Mouse (Mus musculus) kidney, embryonic 14.5 days (tissue): ENCODE data around the gene Smchd1. TPM values are rescaled to one million over a fixed set of nuclear protein-coding genes. Genes with fewer than 3 reads are reported as not detected.
A peak's percentile ranks its signal among the peaks of the same experiment; 100 is the strongest.

Experiments
- ATAC-seq: fragments of 200-750 bp; cut with Nextera tagmentation; 2 replicates; pipeline ENCODE4 v1.8.0; 2017; ENCODE audit warnings: moderate number of reproducible peaks, mild to moderate bottlenecking, moderate TSS enrichment, moderate library complexity; ENCODE audit not compliant: low FRiP score, low TSS enrichment
- H3K27ac ChIP-seq: fragments of 300-500 bp; sonication (generic); 2 replicates; pipeline ENCODE4 v1.5.1; 2014; ENCODE audit warnings: low read depth, mild to moderate bottlenecking, low read length, moderate library complexity, mixed read lengths
- H3K27me3 ChIP-seq: fragments of 300-500 bp; sonication (generic); 2 replicates; pipeline ENCODE4 v1.6.1; 2014; ENCODE audit warnings: mild to moderate bottlenecking, low read length; ENCODE audit not compliant: control insufficient read depth, insufficient read depth
- H3K36me3 ChIP-seq: fragments of 300-500 bp; sonication (generic); 2 replicates; pipeline ENCODE4 v1.6.1; 2014; ENCODE audit warnings: low read length, mixed read lengths; ENCODE audit not compliant: control insufficient read depth, insufficient read depth
- H3K4me1 ChIP-seq: fragments of 300-500 bp; sonication (generic); 2 replicates; pipeline ENCODE4 v1.6.1; 2014; ENCODE audit warnings: low read length, mixed read lengths; ENCODE audit not compliant: control insufficient read depth, insufficient read depth
- H3K4me2 ChIP-seq: fragments of 300-500 bp; sonication (generic); replicated peaks from 2 replicates; pipeline ENCODE4 v1.6.1; 2014; ENCODE audit warnings: low read depth, mild to moderate bottlenecking, low read length
- H3K4me3 ChIP-seq: fragments of 300-500 bp; sonication (generic); 2 replicates; pipeline ENCODE4 v1.5.1; 2014; ENCODE audit warnings: mild to moderate bottlenecking, low read length
- H3K9ac ChIP-seq: fragments of 300-500 bp; sonication (generic); 2 replicates; pipeline ENCODE4 v1.6.1; 2014; ENCODE audit warnings: low read depth, mild to moderate bottlenecking, low read length, moderate library complexity
- H3K9me3 ChIP-seq: fragments of 300-500 bp; sonication (generic); 2 replicates; pipeline ENCODE4 v1.6.1; 2016; ENCODE audit warnings: low read length; ENCODE audit not compliant: control insufficient read depth
- WGBS: fragments of 180-500 bp; shearing (Covaris S2); extraction: QIAGEN DNeasy Blood & Tissue Kit; methylation state at CpG from one replicate; pipeline ENCODE4 v1.1.7; 2014; 5-methylcytosine and 5-hydroxymethylcytosine counted together
- polyA plus RNA-seq: library from polyadenylated mRNA; unstranded; fragments of >200 nt; fragmentation: Nextera tagmentation; extraction: Ambion mirVana; gene quantifications from 2 replicates; pipeline ENCODE4 v1.2.1, GENCODE M21; 2014

Smchd1 gene
- polyA plus RNA-seq, 1 experiment from 2014 or later = 116 TPM

DNA sequence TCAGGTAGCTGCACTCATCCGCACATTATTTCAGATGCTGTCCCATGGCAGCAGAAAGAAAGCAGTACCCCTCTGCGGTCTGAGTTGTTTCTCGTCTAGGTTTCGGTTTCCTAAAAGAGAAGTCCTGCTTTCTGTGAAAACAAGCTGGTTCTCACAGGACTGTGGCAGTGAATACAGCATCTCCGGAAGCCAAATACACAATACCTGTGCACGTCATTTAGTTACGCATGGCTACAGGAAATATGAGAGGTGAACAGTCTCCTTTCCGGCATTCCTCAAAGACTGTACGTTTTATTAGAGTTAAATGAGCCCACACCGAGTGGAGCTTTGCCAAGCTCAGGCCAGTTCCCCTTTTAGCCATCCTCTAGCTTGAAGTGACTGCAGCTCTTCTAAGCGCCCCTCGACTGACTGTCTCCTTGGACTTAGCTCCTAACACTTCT is 10.7 kb upstream of the Smchd1 start:
- 25% methylated on average over 12 of the region's 12 CpGs for WGBS

DNA sequence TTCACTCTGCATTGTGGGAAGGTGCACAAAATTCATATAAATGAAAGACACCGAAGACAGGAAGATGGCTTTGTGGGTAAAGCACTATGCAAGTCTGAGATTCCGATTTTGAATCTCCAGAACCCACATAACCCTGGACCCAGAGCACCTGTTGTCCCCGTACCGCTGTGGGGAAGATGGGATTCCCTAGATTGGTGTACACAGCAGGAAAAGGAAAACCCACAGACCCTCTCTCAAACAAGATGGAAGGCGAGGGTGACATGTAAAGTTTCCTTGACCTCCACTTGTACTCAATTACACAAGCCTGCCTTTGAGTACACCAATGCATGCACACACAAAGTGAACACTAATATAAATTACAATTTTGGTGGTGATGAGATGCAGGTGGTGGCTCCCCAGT is 9.6 kb upstream of the Smchd1 start:
- Histone ChIP-seq H3K4me1 (peaks cover 16% of the 10 kb centered on the region), H3K27ac (no peak overlapping the region), H3K4me3 (no peak overlapping the region), H3K4me2 (no peak overlapping the region), H3K36me3 (no peaks in the 10 kb centered on the region), H3K9ac (no peak overlapping the region), H3K9me3 (no peaks in the 10 kb centered on the region), H3K27me3 (no peaks in the 10 kb centered on the region)
- 92% methylated on average over 5 of the region's 5 CpGs for WGBS
- ATAC-seq = no peak

More for the DNA sequence above, 10.7 kb upstream of the Smchd1 start:
- H3K27me3 ChIP-seq = no peaks in the 10 kb centered on the region
- no peak overlapping the region for H3K4me3 ChIP-seq
- H3K9me3 ChIP-seq = no peaks in the 10 kb centered on the region
- H3K4me2 ChIP-seq = peak overlapping the region; percentile 34
- peak overlapping the region; percentile 49; the same call in 1 of the 2 replicates for H3K27ac ChIP-seq
- ATAC-seq = peak; percentile 22; the same call in 1 of the 2 replicates
- H3K9ac ChIP-seq = peak overlapping the region; percentile 19; the same call in 1 of the 2 replicates
- H3K4me1 ChIP-seq = peaks cover 16% of the 10 kb centered on the region
- no peaks in the 10 kb centered on the region for H3K36me3 ChIP-seq

DNA sequence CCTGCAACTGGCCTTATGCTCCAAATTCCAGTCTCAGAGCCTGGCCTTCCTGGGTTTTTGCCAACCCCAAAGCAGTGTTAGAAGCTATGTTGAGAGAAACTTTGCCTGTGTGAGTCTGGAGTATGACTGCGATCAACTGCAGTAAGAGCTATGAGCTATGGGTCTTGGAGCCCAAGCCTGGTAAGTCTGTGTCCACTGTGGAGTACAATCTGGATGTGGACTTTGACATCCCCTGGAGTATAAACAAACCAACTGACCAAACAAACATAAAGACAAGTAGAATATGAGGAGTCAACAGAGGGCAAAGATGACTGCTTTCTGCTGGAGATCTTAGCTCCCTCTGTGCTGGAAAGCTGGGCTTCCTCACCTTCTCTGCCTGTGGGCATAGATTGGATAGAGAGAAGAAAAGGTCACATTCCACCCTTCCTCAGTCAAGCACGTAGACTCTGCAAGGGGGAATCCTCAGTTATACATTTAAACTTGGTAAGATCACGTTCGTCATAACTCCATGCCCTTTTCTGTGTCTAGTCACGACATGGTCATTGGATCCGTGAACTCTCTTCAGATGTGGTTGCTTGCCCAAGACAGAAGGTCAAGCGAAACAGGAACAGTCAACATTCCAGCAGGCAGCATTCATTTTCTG is 8.4 kb upstream of the Smchd1 start:
- H3K9me3 ChIP-seq = no peaks in the 10 kb centered on the region
- no peak overlapping the region for H3K4me3 ChIP-seq
- H3K9ac ChIP-seq = no peak overlapping the region
- no peaks in the 10 kb centered on the region for H3K27me3 ChIP-seq
- no peak overlapping the region for H3K4me2 ChIP-seq
- H3K27ac ChIP-seq = no peak overlapping the region
- H3K36me3 ChIP-seq = no peaks in the 10 kb centered on the region
- no peak for ATAC-seq
- WGBS = 70% methylated on average over 7 of the region's 7 CpGs
- peaks cover 16% of the 10 kb centered on the region for H3K4me1 ChIP-seq

DNA sequence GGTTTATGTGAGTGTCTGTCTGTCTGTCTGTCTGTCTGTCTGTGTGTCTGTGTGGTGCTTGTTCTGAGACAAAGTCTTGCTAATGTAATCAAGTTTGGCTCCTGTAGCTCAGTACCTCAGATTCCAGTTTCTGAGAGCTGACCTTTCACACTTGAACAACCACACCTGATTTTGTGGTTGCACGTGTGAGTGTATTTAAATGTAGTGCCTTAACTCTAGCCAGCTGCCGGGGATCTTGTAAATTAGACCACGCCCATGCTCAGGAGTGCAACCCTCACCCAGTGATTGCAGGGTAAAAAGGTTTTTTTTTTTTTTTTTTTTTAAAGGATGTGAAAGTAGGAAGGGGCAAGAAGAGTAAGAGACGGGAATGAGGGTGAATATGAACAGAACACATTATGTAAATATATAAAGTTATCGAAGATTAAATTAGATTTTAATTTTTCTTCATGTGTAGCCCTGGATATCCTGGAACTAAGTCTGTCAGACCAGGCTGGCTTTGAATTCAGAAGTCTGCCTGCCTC is 4.3 kb upstream of the Smchd1 start:
- H3K4me2 ChIP-seq = no peak overlapping the region
- no peak for ATAC-seq
- no peaks in the 10 kb centered on the region for H3K36me3 ChIP-seq
- H3K9ac ChIP-seq = no peak overlapping the region
- 50% methylated on average over 5 of the region's 5 CpGs for WGBS
- no peaks in the 10 kb centered on the region for H3K9me3 ChIP-seq
- H3K4me1 ChIP-seq = no peaks in the 10 kb centered on the region
- H3K4me3 ChIP-seq = no peak overlapping the region
- H3K27ac ChIP-seq = no peak overlapping the region
- no peaks in the 10 kb centered on the region for H3K27me3 ChIP-seq

DNA sequence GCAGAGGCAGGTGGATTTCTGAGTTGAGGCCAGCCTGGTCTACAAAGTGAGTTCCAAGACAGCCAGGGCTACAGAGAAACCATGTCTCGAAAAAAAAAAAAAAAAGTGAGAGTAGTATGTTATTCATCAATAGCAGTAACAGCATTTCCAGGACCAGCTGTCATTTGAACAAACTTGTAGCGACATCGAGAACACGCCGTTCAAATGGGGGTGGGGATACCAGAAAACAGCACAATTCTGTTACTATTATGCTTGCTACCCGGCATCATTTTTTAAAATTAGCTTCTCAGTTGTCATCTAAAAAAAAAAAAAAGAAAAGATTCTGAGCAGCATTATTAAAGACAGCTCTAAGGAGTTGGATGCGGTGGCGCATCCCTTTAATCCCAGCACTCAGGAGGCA is 2.3 kb upstream of the Smchd1 start:
- H3K9me3 ChIP-seq = no peaks in the 10 kb centered on the region
- WGBS = 95% methylated on average over 8 of the region's 8 CpGs
- no peak for ATAC-seq

DNA sequence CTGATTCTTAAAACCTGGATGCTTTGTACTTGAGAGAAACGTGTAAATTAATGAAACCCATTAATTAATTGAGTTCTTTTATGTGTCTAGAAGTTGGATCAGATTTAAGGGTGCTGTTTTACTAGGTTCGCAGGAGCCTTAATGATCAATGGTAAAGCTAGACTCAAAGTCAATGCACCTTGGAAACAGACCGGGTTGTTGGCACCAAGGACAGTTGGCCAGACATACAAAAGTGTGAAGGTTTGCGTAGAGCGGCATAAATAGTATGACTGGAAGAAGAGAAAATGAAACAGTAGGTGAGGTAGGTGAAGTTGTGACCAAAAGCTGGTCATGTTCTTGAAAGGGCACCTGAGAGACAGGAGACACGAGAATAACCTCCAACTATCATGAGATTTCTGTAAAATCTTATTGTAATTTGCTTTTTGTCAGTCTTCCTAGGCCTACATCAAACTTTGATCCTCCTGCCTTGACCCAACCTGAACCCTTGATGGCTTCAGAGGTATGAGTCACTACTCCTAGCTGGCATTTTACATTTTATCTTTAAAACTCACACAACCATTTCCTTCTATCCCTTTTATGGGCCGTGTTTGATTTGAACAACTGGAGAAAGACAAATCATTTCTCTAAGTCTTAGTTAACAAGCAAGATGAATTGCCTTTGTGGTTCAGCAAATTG is 1.3 kb upstream of the Smchd1 start:
- H3K36me3 ChIP-seq = no peaks in the 10 kb centered on the region
- peaks cover 5% of the 10 kb centered on the region; the same call in 1 of the 2 replicates for H3K4me1 ChIP-seq
- H3K9ac ChIP-seq = peak overlapping the region; percentile 94; the same call in 1 of the 2 replicates
- no peak overlapping the region; the same call in 1 of the 2 replicates for H3K27ac ChIP-seq
- ATAC-seq = no peak
- peak overlapping the region; percentile 91 for H3K4me3 ChIP-seq
- 76% methylated on average over 7 of the region's 7 CpGs for WGBS
- H3K4me2 ChIP-seq = peak overlapping the region; percentile 78
- H3K9me3 ChIP-seq = no peaks in the 10 kb centered on the region
- no peaks in the 10 kb centered on the region for H3K27me3 ChIP-seq

More for the DNA sequence above, 2.3 kb upstream of the Smchd1 start:
- no peaks in the 10 kb centered on the region for H3K36me3 ChIP-seq
- H3K4me1 ChIP-seq = peaks cover 5% of the 10 kb centered on the region; the same call in 1 of the 2 replicates
- no peaks in the 10 kb centered on the region for H3K27me3 ChIP-seq
- no peak overlapping the region for H3K4me3 ChIP-seq
- no peak overlapping the region for H3K4me2 ChIP-seq
- H3K9ac ChIP-seq = no peak overlapping the region
- H3K27ac ChIP-seq = no peak overlapping the region

DNA sequence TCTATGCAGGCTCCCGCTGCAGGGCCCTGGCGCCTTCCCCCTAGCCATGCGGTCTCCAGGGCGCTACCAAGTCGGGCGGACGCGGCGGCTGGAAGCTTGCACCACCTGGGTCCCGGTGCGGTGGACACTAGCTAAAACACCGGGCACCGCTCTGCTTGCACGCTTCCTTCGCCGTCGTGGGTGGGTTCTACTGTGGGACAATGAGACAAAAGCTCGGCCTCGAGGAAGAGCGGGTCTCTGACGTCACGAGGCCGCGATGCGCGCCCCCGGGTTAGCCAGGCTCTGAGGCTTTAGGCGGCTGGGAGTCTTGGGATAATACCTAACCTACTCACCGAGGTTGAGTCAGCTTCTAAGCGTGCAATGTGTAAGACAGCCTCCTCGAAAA is 554 bp upstream of the Smchd1 start:
- WGBS = under 1% methylated on average over 31 of the region's 31 CpGs
- Histone ChIP-seq H3K4me3 (peak overlapping the region; percentile 91), H3K9ac (peak overlapping the region; percentile 94), H3K4me1 (peaks cover 5% of the 10 kb centered on the region; the same call in 1 of the 2 replicates), H3K27ac (peak overlapping the region; percentile 99), H3K27me3 (no peaks in the 10 kb centered on the region), H3K9me3 (no peaks in the 10 kb centered on the region), H3K36me3 (no peaks in the 10 kb centered on the region), H3K4me2 (peak overlapping the region; percentile 78)
- no peak; the same call in none of the 2 replicates for ATAC-seq

DNA sequence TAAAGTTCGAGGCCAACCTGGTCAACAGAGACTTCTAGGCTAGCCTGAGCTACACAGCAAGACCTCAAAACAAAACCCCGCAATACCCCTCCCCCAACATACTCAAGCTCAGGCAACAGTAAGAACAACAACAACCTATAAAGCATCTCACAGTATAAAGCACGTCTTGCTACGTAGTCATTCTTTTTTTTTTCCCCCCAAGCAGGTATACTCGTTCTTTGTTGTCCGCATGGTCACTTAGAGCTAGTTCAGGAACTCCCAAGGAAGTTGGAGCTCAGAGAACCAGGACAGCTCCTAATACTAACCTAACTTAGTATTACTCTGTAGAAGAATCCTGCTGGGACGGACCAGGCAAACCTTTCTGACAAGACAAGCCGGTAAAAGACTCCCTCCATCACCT is 1.0 kb downstream of the Smchd1 start:
- H3K27ac ChIP-seq = peak overlapping the region; percentile 99; the same call in 1 of the 2 replicates

DNA sequence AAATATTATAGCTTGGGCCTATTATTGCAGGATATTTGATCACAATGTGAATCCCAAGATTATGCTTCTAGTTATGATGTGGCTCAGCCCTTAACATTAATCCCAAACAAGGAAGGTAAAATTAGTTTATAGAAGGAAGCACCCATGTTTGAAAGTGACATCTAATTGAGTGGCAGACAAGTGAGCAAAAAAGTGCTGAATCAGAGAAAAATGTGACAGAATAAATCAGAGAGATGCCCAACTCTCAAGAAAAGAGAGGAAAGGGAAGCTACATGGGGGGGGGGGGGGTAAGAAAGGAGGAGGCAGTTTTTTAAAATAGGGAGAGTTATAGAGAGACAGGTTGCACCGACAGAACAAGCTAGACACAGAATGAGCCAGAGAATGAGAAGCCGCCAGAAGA is 3.9 kb downstream of the Smchd1 start:
- H3K9me3 ChIP-seq = no peaks in the 10 kb centered on the region

More for the DNA sequence above, 1.0 kb downstream of the Smchd1 start:
- no peaks in the 10 kb centered on the region for H3K9me3 ChIP-seq
- H3K36me3 ChIP-seq = no peaks in the 10 kb centered on the region
- H3K4me1 ChIP-seq = peaks cover 5% of the 10 kb centered on the region; the same call in 1 of the 2 replicates
- H3K4me2 ChIP-seq = peak overlapping the region; percentile 78
- peak overlapping the region; percentile 91 for H3K4me3 ChIP-seq
- ATAC-seq = no peak
- WGBS = 19% methylated on average over 8 of the region's 8 CpGs
- peak overlapping the region; percentile 94 for H3K9ac ChIP-seq
- no peaks in the 10 kb centered on the region for H3K27me3 ChIP-seq

More for the DNA sequence above, 3.9 kb downstream of the Smchd1 start:
- Histone ChIP-seq H3K27me3 (no peaks in the 10 kb centered on the region), H3K4me3 (no peak overlapping the region), H3K9ac (no peak overlapping the region), H3K4me1 (peaks cover 5% of the 10 kb centered on the region; the same call in 1 of the 2 replicates), H3K4me2 (no peak overlapping the region), H3K36me3 (no peaks in the 10 kb centered on the region), H3K27ac (no peak overlapping the region)
- ATAC-seq = no peak
- WGBS = 78% methylated on average over 2 of the region's 2 CpGs
